Mouse (Mus musculus): ENCODE measurements at regions not wholly inside any gene's neighbourhood (a gene's known extent, or its start where the extent isn't known, plus 50 kb on each side); places are given as distances from the start of the nearest gene placed in this dataset.

- no peak for ATAC-seq
- H3K27ac ChIP-seq (ENCODE audit: low read length) = no peak overlapping the region
Observed at GRCm38 (mm10) chr17:9861923-9862854, 192.7 kb upstream of the Pabpc6 start.

GRCm38 (mm10) chr17:9861346-9861745 is 191.8 kb upstream of the Pabpc6 start:
- H3K9ac ChIP-seq (ENCODE audit: low read depth, low read length) = no peak overlapping the region
- H3K27me3 ChIP-seq (replicated peaks; ENCODE audit: control insufficient read depth, insufficient read depth, low read length) = no peaks in the 10 kb centered on the region
- WGBS = 76% methylated on average over 6 of the region's 6 CpGs
- no peak overlapping the region for H3K4me3 ChIP-seq (ENCODE audit: low read length)
- ATAC-seq = no peak
- H3K27ac ChIP-seq (ENCODE audit: low read length) = no peak overlapping the region
- H3K4me2 ChIP-seq (ENCODE audit: low read depth, low read length) = no peak overlapping the region
- no peaks in the 10 kb centered on the region for H3K9me3 ChIP-seq (ENCODE audit: control insufficient read depth, low read length)
- H3K36me3 ChIP-seq (ENCODE audit: control insufficient read depth, insufficient read depth, low read length) = no peaks in the 10 kb centered on the region
- H3K4me1 ChIP-seq (ENCODE audit: control insufficient read depth, insufficient read depth, low read length) = no peaks in the 10 kb centered on the region

More at GRCm38 (mm10) chr17:9861923-9862854, 192.7 kb upstream of the Pabpc6 start:
- no peaks in the 10 kb centered on the region for H3K27me3 ChIP-seq (replicated peaks; ENCODE audit: control insufficient read depth, insufficient read depth, low read length)
- no peak overlapping the region for H3K9ac ChIP-seq (ENCODE audit: low read depth, low read length)
- H3K4me2 ChIP-seq (ENCODE audit: low read depth, low read length) = no peak overlapping the region
- no peaks in the 10 kb centered on the region for H3K36me3 ChIP-seq (ENCODE audit: control insufficient read depth, insufficient read depth, low read length)
- no peak overlapping the region for H3K4me3 ChIP-seq (ENCODE audit: low read length)
- 54% methylated on average over 15 of the region's 15 CpGs for WGBS
- H3K4me1 ChIP-seq (ENCODE audit: control insufficient read depth, insufficient read depth, low read length) = no peaks in the 10 kb centered on the region
- no peaks in the 10 kb centered on the region for H3K9me3 ChIP-seq (ENCODE audit: control insufficient read depth, low read length)

GRCm38 (mm10) chr17:9848559-9849357 is 179.2 kb upstream of the Pabpc6 start:
- no peak overlapping the region for H3K4me3 ChIP-seq (ENCODE audit: low read length)
- ATAC-seq = no peak
- H3K27ac ChIP-seq (ENCODE audit: low read length) = no peak overlapping the region
- H3K9ac ChIP-seq (ENCODE audit: low read depth, low read length) = no peak overlapping the region
- no peaks in the 10 kb centered on the region for H3K9me3 ChIP-seq (ENCODE audit: control insufficient read depth, low read length)
- H3K36me3 ChIP-seq (ENCODE audit: control insufficient read depth, insufficient read depth, low read length) = no peaks in the 10 kb centered on the region
- H3K4me1 ChIP-seq (ENCODE audit: control insufficient read depth, insufficient read depth, low read length) = no peaks in the 10 kb centered on the region
- H3K27me3 ChIP-seq (replicated peaks; ENCODE audit: control insufficient read depth, insufficient read depth, low read length) = no peaks in the 10 kb centered on the region
- no peak overlapping the region for H3K4me2 ChIP-seq (ENCODE audit: low read depth, low read length)
- 75% methylated on average over 9 of the region's 9 CpGs for WGBS

GRCm38 (mm10) chr17:9845451-9846075 is 176.0 kb upstream of the Pabpc6 start:
- Histone ChIP-seq H3K4me1 (ENCODE audit: control insufficient read depth, insufficient read depth, low read length) (no peaks in the 10 kb centered on the region), H3K36me3 (ENCODE audit: control insufficient read depth, insufficient read depth, low read length) (no peaks in the 10 kb centered on the region), H3K4me2 (ENCODE audit: low read depth, low read length) (no peak overlapping the region), H3K27ac (ENCODE audit: low read length) (no peak overlapping the region), H3K4me3 (ENCODE audit: low read length) (no peak overlapping the region), H3K27me3 (replicated peaks; ENCODE audit: control insufficient read depth, insufficient read depth, low read length) (no peaks in the 10 kb centered on the region), H3K9me3 (ENCODE audit: control insufficient read depth, low read length) (no peaks in the 10 kb centered on the region; the same call in 1 of the 2 replicates), H3K9ac (ENCODE audit: low read depth, low read length) (no peak overlapping the region)
- no peak for ATAC-seq
- WGBS = 64% methylated on average over 4 of the region's 4 CpGs

- H3K9me3 ChIP-seq (ENCODE audit: control insufficient read depth, low read length) = no peaks in the 10 kb centered on the region; the same call in 1 of the 2 replicates
- no peak overlapping the region for H3K4me3 ChIP-seq (ENCODE audit: low read length)
- H3K4me2 ChIP-seq (ENCODE audit: low read depth, low read length) = no peak overlapping the region
- no peak overlapping the region for H3K9ac ChIP-seq (ENCODE audit: low read depth, low read length)
- H3K36me3 ChIP-seq (ENCODE audit: control insufficient read depth, insufficient read depth, low read length) = no peaks in the 10 kb centered on the region
- 89% methylated on average over 2 of the region's 2 CpGs for WGBS
- ATAC-seq = no peak
- no peaks in the 10 kb centered on the region for H3K27me3 ChIP-seq (replicated peaks; ENCODE audit: control insufficient read depth, insufficient read depth, low read length)
- no peaks in the 10 kb centered on the region for H3K4me1 ChIP-seq (ENCODE audit: control insufficient read depth, insufficient read depth, low read length)
- H3K27ac ChIP-seq (ENCODE audit: low read length) = no peak overlapping the region
Observed at GRCm38 (mm10) chr17:9841103-9841502, 171.6 kb upstream of the Pabpc6 start.

- Histone ChIP-seq H3K9ac (ENCODE audit: low read depth, low read length) (no peak overlapping the region), H3K9me3 (ENCODE audit: control insufficient read depth, low read length) (no peaks in the 10 kb centered on the region; the same call in 1 of the 2 replicates), H3K4me2 (ENCODE audit: low read depth, low read length) (no peak overlapping the region), H3K4me3 (ENCODE audit: low read length) (no peak overlapping the region), H3K27me3 (replicated peaks; ENCODE audit: control insufficient read depth, insufficient read depth, low read length) (no peaks in the 10 kb centered on the region), H3K36me3 (ENCODE audit: control insufficient read depth, insufficient read depth, low read length) (no peaks in the 10 kb centered on the region), H3K27ac (ENCODE audit: low read length) (no peak overlapping the region), H3K4me1 (ENCODE audit: control insufficient read depth, insufficient read depth, low read length) (no peaks in the 10 kb centered on the region)
- 83% methylated on average over 7 of the region's 7 CpGs for WGBS
- ATAC-seq = no peak
Observed at GRCm38 (mm10) chr17:9839256-9839655, 169.7 kb upstream of the Pabpc6 start.

GRCm38 (mm10) chr17:9836995-9837842 is 167.7 kb upstream of the Pabpc6 start:
- no peaks in the 10 kb centered on the region; the same call in 1 of the 2 replicates for H3K9me3 ChIP-seq (ENCODE audit: control insufficient read depth, low read length)
- H3K9ac ChIP-seq (ENCODE audit: low read depth, low read length) = no peak overlapping the region
- H3K36me3 ChIP-seq (ENCODE audit: control insufficient read depth, insufficient read depth, low read length) = no peaks in the 10 kb centered on the region
- H3K27me3 ChIP-seq (replicated peaks; ENCODE audit: control insufficient read depth, insufficient read depth, low read length) = no peaks in the 10 kb centered on the region
- no peak for ATAC-seq
- H3K4me1 ChIP-seq (ENCODE audit: control insufficient read depth, insufficient read depth, low read length) = no peaks in the 10 kb centered on the region
- WGBS = 75% methylated on average over 7 of the region's 7 CpGs
- H3K27ac ChIP-seq (ENCODE audit: low read length) = no peak overlapping the region
- no peak overlapping the region for H3K4me3 ChIP-seq (ENCODE audit: low read length)
- H3K4me2 ChIP-seq (ENCODE audit: low read depth, low read length) = no peak overlapping the region

- H3K9me3 ChIP-seq (ENCODE audit: control insufficient read depth, low read length) = no peaks in the 10 kb centered on the region
- WGBS = 85% methylated on average over 5 of the region's 5 CpGs
Observed at GRCm38 (mm10) chr17:9829895-9830294, 160.4 kb upstream of the Pabpc6 start.

More at GRCm38 (mm10) chr17:9829895-9830294, 160.4 kb upstream of the Pabpc6 start:
- no peak for ATAC-seq
- Histone ChIP-seq H3K36me3 (ENCODE audit: control insufficient read depth, insufficient read depth, low read length) (no peaks in the 10 kb centered on the region), H3K4me1 (ENCODE audit: control insufficient read depth, insufficient read depth, low read length) (no peaks in the 10 kb centered on the region), H3K27ac (ENCODE audit: low read length) (no peak overlapping the region), H3K27me3 (replicated peaks; ENCODE audit: control insufficient read depth, insufficient read depth, low read length) (no peaks in the 10 kb centered on the region), H3K4me2 (ENCODE audit: low read depth, low read length) (no peak overlapping the region), H3K4me3 (ENCODE audit: low read length) (no peak overlapping the region), H3K9ac (ENCODE audit: low read depth, low read length) (no peak overlapping the region)

Measured in intestine, embryonic 16.5 days (tissue).